Mouse (Mus musculus) E14TG2a.4 (cell line): ENCODE measurements around the gene Ldlrap1.

Experiments used
- H3K27me3 ChIP-seq: 2 replicates; pipeline ENCODE4 v1.6.1; 2014; ENCODE audit warnings: low read length, control low read depth; ENCODE audit not compliant: insufficient read depth
- H3K36me3 ChIP-seq: 2 replicates; pipeline ENCODE4 v1.6.1; 2014; ENCODE audit warnings: low read length, control low read depth; ENCODE audit not compliant: insufficient read depth
- H3K4me1 ChIP-seq: replicated peaks from 2 replicates; pipeline ENCODE4 v1.6.1; 2014; ENCODE audit warnings: low read depth, low read length, control low read depth
- H3K4me3 ChIP-seq: replicated peaks from 2 replicates; pipeline ENCODE4 v1.5.1; 2014; ENCODE audit warnings: mild to moderate bottlenecking, low read length
- H3K9me3 ChIP-seq: 2 replicates; pipeline ENCODE4 v1.6.1; 2014; ENCODE audit warnings: low read length, control low read depth
- CTCF ChIP-seq: conservative IDR thresholded peaks from 2 replicates; pipeline ENCODE4 v1.5.1; 2014; ENCODE audit warnings: low read length
- NANOG ChIP-seq: IDR thresholded peaks from 2 replicates; pipeline ENCODE4 v1.6.1; 2014; ENCODE audit warnings: borderline replicate concordance, low read length, mixed read lengths
- POU5F1 ChIP-seq: IDR thresholded peaks from 2 replicates; pipeline ENCODE4 v1.6.1; 2014; ENCODE audit warnings: low read length, borderline replicate concordance

The Ldlrap1 gene

GRCm38 (mm10) chr4:134784701-134785100 lies 16.9 kb upstream of the Ldlrap1 start:
- no peak for TF ChIP-seq POU5F1
- no peak for TF ChIP-seq NANOG
- peak; percentile 94 for TF ChIP-seq CTCF
- Histone ChIP-seq H3K36me3 (no peaks in the 10 kb centered on the region), H3K4me3 (no peak overlapping the region), H3K9me3 (no peaks in the 10 kb centered on the region), H3K4me1 (peaks cover 41% of the 10 kb centered on the region), H3K27me3 (no peaks in the 10 kb centered on the region)

- no peaks in the 10 kb centered on the region for H3K36me3 ChIP-seq
- H3K27me3 ChIP-seq = no peaks in the 10 kb centered on the region
- peak overlapping the region; percentile 24 for H3K4me3 ChIP-seq
- no peaks in the 10 kb centered on the region for H3K9me3 ChIP-seq
- TF ChIP-seq POU5F1 (no peak), NANOG (no peak), CTCF (no peak)
- peaks cover 52% of the 10 kb centered on the region for H3K4me1 ChIP-seq
Observed at GRCm38 (mm10) chr4:134779136-134779934, 11.5 kb upstream of the Ldlrap1 start.

- Histone ChIP-seq H3K27me3 (peaks cover 11% of the 10 kb centered on the region), H3K4me3 (no peak overlapping the region)
- no peak for TF ChIP-seq NANOG
Observed at GRCm38 (mm10) chr4:134776246-134776645, 8.4 kb upstream of the Ldlrap1 start.

GRCm38 (mm10) chr4:134775234-134775944 lies 7.6 kb upstream of the Ldlrap1 start:
- TF ChIP-seq CTCF (no peak), POU5F1 (no peak), NANOG (no peak)
- Histone ChIP-seq H3K4me3 (no peak overlapping the region), H3K9me3 (no peaks in the 10 kb centered on the region), H3K4me1 (peaks cover 71% of the 10 kb centered on the region), H3K36me3 (no peaks in the 10 kb centered on the region), H3K27me3 (peaks cover 15% of the 10 kb centered on the region)

More at GRCm38 (mm10) chr4:134776246-134776645, 8.4 kb upstream of the Ldlrap1 start:
- H3K9me3 ChIP-seq = no peaks in the 10 kb centered on the region
- H3K4me1 ChIP-seq = peaks cover 71% of the 10 kb centered on the region
- H3K36me3 ChIP-seq = no peaks in the 10 kb centered on the region

- Histone ChIP-seq H3K4me3 (no peak overlapping the region), H3K4me1 (peaks cover 67% of the 10 kb centered on the region), H3K27me3 (peaks cover 27% of the 10 kb centered on the region), H3K36me3 (no peaks in the 10 kb centered on the region), H3K9me3 (no peaks in the 10 kb centered on the region)
- no peak for TF ChIP-seq NANOG
- TF ChIP-seq CTCF = no peak
- TF ChIP-seq POU5F1 = no peak
Observed at GRCm38 (mm10) chr4:134774126-134774525, 6.3 kb upstream of the Ldlrap1 start.

GRCm38 (mm10) chr4:134772805-134773674 lies 5.2 kb upstream of the Ldlrap1 start:
- Histone ChIP-seq H3K4me1 (peaks cover 73% of the 10 kb centered on the region), H3K27me3 (peaks cover 35% of the 10 kb centered on the region), H3K9me3 (no peaks in the 10 kb centered on the region), H3K4me3 (no peak overlapping the region; the same call in 1 of the 2 replicates), H3K36me3 (no peaks in the 10 kb centered on the region)
- no peak for TF ChIP-seq NANOG
- TF ChIP-seq POU5F1 = no peak
- no peak for TF ChIP-seq CTCF

GRCm38 (mm10) chr4:134769891-134770290 lies 2.1 kb upstream of the Ldlrap1 start:
- no peaks in the 10 kb centered on the region for H3K36me3 ChIP-seq
- TF ChIP-seq NANOG (no peak), POU5F1 (no peak), CTCF (no peak)
- no peaks in the 10 kb centered on the region for H3K9me3 ChIP-seq
- no peak overlapping the region for H3K4me3 ChIP-seq
- H3K27me3 ChIP-seq = peaks cover 61% of the 10 kb centered on the region
- H3K4me1 ChIP-seq = peaks cover 78% of the 10 kb centered on the region

- TF ChIP-seq CTCF (no peak), POU5F1 (no peak), NANOG (no peak)
- Histone ChIP-seq H3K27me3 (peaks cover 67% of the 10 kb centered on the region), H3K4me1 (peaks cover 78% of the 10 kb centered on the region), H3K4me3 (peak overlapping the region; percentile 93; the same call in 1 of the 2 replicates), H3K36me3 (no peaks in the 10 kb centered on the region), H3K9me3 (no peaks in the 10 kb centered on the region)
Observed at GRCm38 (mm10) chr4:134769081-134769811, 1.4 kb upstream of the Ldlrap1 start.
